Mouse (Mus musculus): ENCODE data around the gene Rps2.

Gene Rps2

GRCm38 (mm10) chr17:24732233-24732935 is 14.5 kb downstream of the Rps2 start:
- 82% methylated on average over 12 of the region's 12 CpGs for WGBS

GRCm38 (mm10) chr17:24733434-24734050 is 15.6 kb downstream of the Rps2 start:
- 90% methylated on average over 21 of the region's 21 CpGs for WGBS

GRCm38 (mm10) chr17:24734513-24734912 is 16.6 kb downstream of the Rps2 start:
- WGBS: 83% methylated on average over 1 of the region's 1 CpGs

GRCm38 (mm10) chr17:24735446-24735845 is 17.5 kb downstream of the Rps2 start:
- 93% methylated on average over 7 of the region's 7 CpGs for WGBS

GRCm38 (mm10) chr17:24736330-24737051 is 18.6 kb downstream of the Rps2 start, which contains the start of gene Msrb1:
Msrb1 (plus strand) TSS chr17:24736642.
- WGBS: 1% methylated on average over 29 of the region's 29 CpGs

GRCm38 (mm10) chr17:24737135-24737810 is 19.4 kb downstream of the Rps2 start:
- 18% methylated on average over 8 of the region's 8 CpGs for WGBS

- WGBS: 86% methylated on average over 4 of the region's 4 CpGs
These were observed 20.3 kb downstream of the Rps2 start for GRCm38 (mm10) chr17:24738238-24738637.

- 90% methylated on average over 8 of the region's 8 CpGs for WGBS
These were observed 22.0 kb downstream of the Rps2 start for GRCm38 (mm10) chr17:24739926-24740325.

- 75% methylated on average over 8 of the region's 8 CpGs for WGBS
These were observed 24.4 kb downstream of the Rps2 start for GRCm38 (mm10) chr17:24742307-24742706.

GRCm38 (mm10) chr17:24743896-24744295 is 26.0 kb downstream of the Rps2 start:
- 81% methylated on average over 5 of the region's 5 CpGs for WGBS

GRCm38 (mm10) chr17:24744381-24744780 is 26.5 kb downstream of the Rps2 start:
- WGBS: 81% methylated on average over 3 of the region's 3 CpGs

- WGBS: 23% methylated on average over 7 of the region's 7 CpGs
These were observed 27.9 kb downstream of the Rps2 start for GRCm38 (mm10) chr17:24745526-24746497.

GRCm38 (mm10) chr17:24746986-24747385 is 29.1 kb downstream of the Rps2 start:
- WGBS: 78% methylated on average over 4 of the region's 4 CpGs

GRCm38 (mm10) chr17:24751528-24751927 is 33.6 kb downstream of the Rps2 start:
- 17% methylated on average over 4 of the region's 4 CpGs for WGBS

GRCm38 (mm10) chr17:24752415-24753394 is 34.8 kb downstream of the Rps2 start, which contains the start of gene Hs3st6:
Hs3st6 (plus strand) TSS chr17:24752988.
- 1% methylated on average over 78 of the region's 82 CpGs for WGBS

- WGBS: 93% methylated on average over 1 of the region's 1 CpGs
These were observed 39.5 kb downstream of the Rps2 start for GRCm38 (mm10) chr17:24757394-24757793.

- 58% methylated on average over 5 of the region's 5 CpGs for WGBS
These were observed 43.2 kb downstream of the Rps2 start for GRCm38 (mm10) chr17:24761121-24761520.

- 50% methylated on average over 21 of the region's 22 CpGs for WGBS
These were observed 47.3 kb downstream of the Rps2 start for GRCm38 (mm10) chr17:24765016-24765905.
